Mouse (Mus musculus): Measurements from ENCODE around the gene Ptprd. TPM values are rescaled to one million over a fixed set of nuclear protein-coding genes. Genes with fewer than 3 reads are reported as not detected.

The Ptprd gene
- polyA plus RNA-seq, 1 experiment from 2014 or later: 6.3 TPM

GRCm38 (mm10) chr4:76199321-76199720, 2012.4 kb downstream of the Ptprd start:
- Histone ChIP-seq H3K27me3 (ENCODE audit: control insufficient read depth, insufficient read depth, low read depth, low read length) (no peaks in the 10 kb centered on the region), H3K27ac (ENCODE audit: low read length) (no peak overlapping the region), H3K4me2 (ENCODE audit: low read depth, low read length) (no peak overlapping the region), H3K36me3 (ENCODE audit: control insufficient read depth, insufficient read depth) (no peaks in the 10 kb centered on the region), H3K9ac (ENCODE audit: low read depth, low read length) (no peak overlapping the region), H3K4me1 (ENCODE audit: control insufficient read depth, low read depth, low read length) (no peaks in the 10 kb centered on the region), H3K9me3 (replicated peaks; ENCODE audit: control insufficient read depth, low read length) (no peaks in the 10 kb centered on the region), H3K4me3 (ENCODE audit: low read depth, low read length) (no peak overlapping the region)
- WGBS (ENCODE audit: insufficient replicate concordance): 72% methylated on average over 1 of the region's 1 CpGs
- ATAC-seq (ENCODE audit: low read depth): no peak

- Histone ChIP-seq H3K9me3 (replicated peaks; ENCODE audit: control insufficient read depth, low read length) (no peaks in the 10 kb centered on the region), H3K27ac (ENCODE audit: low read length) (no peak overlapping the region)
- 73% methylated on average over 3 of the region's 3 CpGs for WGBS (ENCODE audit: insufficient replicate concordance)
Observed at GRCm38 (mm10) chr4:76194762-76195161, 2017.0 kb downstream of the Ptprd start.

GRCm38 (mm10) chr4:76193496-76193895, 2018.3 kb downstream of the Ptprd start:
- 63% methylated on average over 3 of the region's 3 CpGs for WGBS (ENCODE audit: insufficient replicate concordance)
- ATAC-seq (ENCODE audit: low read depth): no peak
- Histone ChIP-seq H3K36me3 (ENCODE audit: control insufficient read depth, insufficient read depth) (no peaks in the 10 kb centered on the region), H3K27me3 (ENCODE audit: control insufficient read depth, insufficient read depth, low read depth, low read length) (no peaks in the 10 kb centered on the region), H3K9me3 (replicated peaks; ENCODE audit: control insufficient read depth, low read length) (no peaks in the 10 kb centered on the region), H3K9ac (ENCODE audit: low read depth, low read length) (no peak overlapping the region), H3K4me1 (ENCODE audit: control insufficient read depth, low read depth, low read length) (no peaks in the 10 kb centered on the region), H3K4me2 (ENCODE audit: low read depth, low read length) (no peak overlapping the region), H3K27ac (ENCODE audit: low read length) (no peak overlapping the region), H3K4me3 (ENCODE audit: low read depth, low read length) (no peak overlapping the region)

More at GRCm38 (mm10) chr4:76194762-76195161, 2017.0 kb downstream of the Ptprd start:
- no peak overlapping the region for H3K9ac ChIP-seq (ENCODE audit: low read depth, low read length)
- H3K36me3 ChIP-seq (ENCODE audit: control insufficient read depth, insufficient read depth): no peaks in the 10 kb centered on the region
- H3K27me3 ChIP-seq (ENCODE audit: control insufficient read depth, insufficient read depth, low read depth, low read length): no peaks in the 10 kb centered on the region
- no peak overlapping the region for H3K4me3 ChIP-seq (ENCODE audit: low read depth, low read length)
- no peaks in the 10 kb centered on the region for H3K4me1 ChIP-seq (ENCODE audit: control insufficient read depth, low read depth, low read length)
- ATAC-seq (ENCODE audit: low read depth): no peak
- no peak overlapping the region for H3K4me2 ChIP-seq (ENCODE audit: low read depth, low read length)

- no peak for ATAC-seq (ENCODE audit: low read depth)
- H3K36me3 ChIP-seq (ENCODE audit: control insufficient read depth, insufficient read depth): no peaks in the 10 kb centered on the region
- H3K27me3 ChIP-seq (ENCODE audit: control insufficient read depth, insufficient read depth, low read depth, low read length): no peaks in the 10 kb centered on the region
- H3K4me1 ChIP-seq (ENCODE audit: control insufficient read depth, low read depth, low read length): no peaks in the 10 kb centered on the region
- H3K4me2 ChIP-seq (ENCODE audit: low read depth, low read length): no peak overlapping the region
- no peak overlapping the region for H3K9ac ChIP-seq (ENCODE audit: low read depth, low read length)
- H3K27ac ChIP-seq (ENCODE audit: low read length): no peak overlapping the region
- no peaks in the 10 kb centered on the region for H3K9me3 ChIP-seq (replicated peaks; ENCODE audit: control insufficient read depth, low read length)
- H3K4me3 ChIP-seq (ENCODE audit: low read depth, low read length): no peak overlapping the region
- WGBS (ENCODE audit: insufficient replicate concordance): 82% methylated on average over 1 of the region's 1 CpGs
Observed at GRCm38 (mm10) chr4:76192031-76192430, 2019.7 kb downstream of the Ptprd start.

GRCm38 (mm10) chr4:76190788-76191187, 2021.0 kb downstream of the Ptprd start:
- no peak for ATAC-seq (ENCODE audit: low read depth)
- Histone ChIP-seq H3K4me3 (ENCODE audit: low read depth, low read length) (no peak overlapping the region), H3K27ac (ENCODE audit: low read length) (no peak overlapping the region), H3K4me2 (ENCODE audit: low read depth, low read length) (no peak overlapping the region), H3K36me3 (ENCODE audit: control insufficient read depth, insufficient read depth) (no peaks in the 10 kb centered on the region), H3K9me3 (replicated peaks; ENCODE audit: control insufficient read depth, low read length) (no peaks in the 10 kb centered on the region), H3K27me3 (ENCODE audit: control insufficient read depth, insufficient read depth, low read depth, low read length) (no peaks in the 10 kb centered on the region), H3K4me1 (ENCODE audit: control insufficient read depth, low read depth, low read length) (no peaks in the 10 kb centered on the region), H3K9ac (ENCODE audit: low read depth, low read length) (no peak overlapping the region)
- 21% methylated on average over 1 of the region's 1 CpGs for WGBS (ENCODE audit: insufficient replicate concordance)

GRCm38 (mm10) chr4:76183095-76183494, 2028.7 kb downstream of the Ptprd start:
- no peak overlapping the region for H3K4me2 ChIP-seq (ENCODE audit: low read depth, low read length)
- H3K4me1 ChIP-seq (ENCODE audit: control insufficient read depth, low read depth, low read length): no peaks in the 10 kb centered on the region
- H3K36me3 ChIP-seq (ENCODE audit: control insufficient read depth, insufficient read depth): no peaks in the 10 kb centered on the region
- WGBS (ENCODE audit: insufficient replicate concordance): 68% methylated on average over 3 of the region's 3 CpGs
- no peak overlapping the region for H3K27ac ChIP-seq (ENCODE audit: low read length)
- no peak for ATAC-seq (ENCODE audit: low read depth)
- no peak overlapping the region for H3K4me3 ChIP-seq (ENCODE audit: low read depth, low read length)
- no peak overlapping the region for H3K9ac ChIP-seq (ENCODE audit: low read depth, low read length)
- no peaks in the 10 kb centered on the region for H3K27me3 ChIP-seq (ENCODE audit: control insufficient read depth, insufficient read depth, low read depth, low read length)
- H3K9me3 ChIP-seq (replicated peaks; ENCODE audit: control insufficient read depth, low read length): no peaks in the 10 kb centered on the region

GRCm38 (mm10) chr4:76179497-76179896, 2032.3 kb downstream of the Ptprd start:
- Histone ChIP-seq H3K27me3 (ENCODE audit: control insufficient read depth, insufficient read depth, low read depth, low read length) (no peaks in the 10 kb centered on the region), H3K9ac (ENCODE audit: low read depth, low read length) (no peak overlapping the region), H3K27ac (ENCODE audit: low read length) (no peak overlapping the region), H3K4me2 (ENCODE audit: low read depth, low read length) (no peak overlapping the region), H3K36me3 (ENCODE audit: control insufficient read depth, insufficient read depth) (no peaks in the 10 kb centered on the region), H3K9me3 (replicated peaks; ENCODE audit: control insufficient read depth, low read length) (no peaks in the 10 kb centered on the region), H3K4me1 (ENCODE audit: control insufficient read depth, low read depth, low read length) (no peaks in the 10 kb centered on the region), H3K4me3 (ENCODE audit: low read depth, low read length) (no peak overlapping the region)
- no peak for ATAC-seq (ENCODE audit: low read depth)
- 66% methylated on average over 8 of the region's 8 CpGs for WGBS (ENCODE audit: insufficient replicate concordance)

GRCm38 (mm10) chr4:76175086-76175485, 2036.7 kb downstream of the Ptprd start:
- no peak overlapping the region for H3K4me2 ChIP-seq (ENCODE audit: low read depth, low read length)
- H3K9me3 ChIP-seq (replicated peaks; ENCODE audit: control insufficient read depth, low read length): no peaks in the 10 kb centered on the region
- H3K9ac ChIP-seq (ENCODE audit: low read depth, low read length): no peak overlapping the region
- H3K27ac ChIP-seq (ENCODE audit: low read length): no peak overlapping the region
- no peaks in the 10 kb centered on the region for H3K27me3 ChIP-seq (ENCODE audit: control insufficient read depth, insufficient read depth, low read depth, low read length)
- H3K4me1 ChIP-seq (ENCODE audit: control insufficient read depth, low read depth, low read length): no peaks in the 10 kb centered on the region
- H3K4me3 ChIP-seq (ENCODE audit: low read depth, low read length): no peak overlapping the region
- H3K36me3 ChIP-seq (ENCODE audit: control insufficient read depth, insufficient read depth): no peaks in the 10 kb centered on the region
- ATAC-seq (ENCODE audit: low read depth): no peak
- 35% methylated on average over 1 of the region's 1 CpGs for WGBS (ENCODE audit: insufficient replicate concordance)

GRCm38 (mm10) chr4:76155750-76156149, 2056.0 kb downstream of the Ptprd start:
- no peak overlapping the region for H3K9ac ChIP-seq (ENCODE audit: low read depth, low read length)
- H3K4me3 ChIP-seq (ENCODE audit: low read depth, low read length): no peak overlapping the region
- H3K27ac ChIP-seq (ENCODE audit: low read length): no peak overlapping the region
- 61% methylated on average over 1 of the region's 1 CpGs for WGBS (ENCODE audit: insufficient replicate concordance)
- H3K4me1 ChIP-seq (ENCODE audit: control insufficient read depth, low read depth, low read length): no peaks in the 10 kb centered on the region
- ATAC-seq (ENCODE audit: low read depth): no peak
- H3K36me3 ChIP-seq (ENCODE audit: control insufficient read depth, insufficient read depth): no peaks in the 10 kb centered on the region
- no peak overlapping the region for H3K4me2 ChIP-seq (ENCODE audit: low read depth, low read length)
- no peaks in the 10 kb centered on the region for H3K27me3 ChIP-seq (ENCODE audit: control insufficient read depth, insufficient read depth, low read depth, low read length)
- no peaks in the 10 kb centered on the region for H3K9me3 ChIP-seq (replicated peaks; ENCODE audit: control insufficient read depth, low read length)

All from liver, embryonic 16.5 days (tissue).